Mouse (Mus musculus): ENCODE measurements around the gene Fbp1. TPM values are rescaled to one million over a fixed set of nuclear protein-coding genes. Genes with fewer than 3 reads are reported as not detected.

The Fbp1 gene
- polyA plus RNA-seq, 1 experiment from 2014 or later = 0.29 TPM

DNA sequence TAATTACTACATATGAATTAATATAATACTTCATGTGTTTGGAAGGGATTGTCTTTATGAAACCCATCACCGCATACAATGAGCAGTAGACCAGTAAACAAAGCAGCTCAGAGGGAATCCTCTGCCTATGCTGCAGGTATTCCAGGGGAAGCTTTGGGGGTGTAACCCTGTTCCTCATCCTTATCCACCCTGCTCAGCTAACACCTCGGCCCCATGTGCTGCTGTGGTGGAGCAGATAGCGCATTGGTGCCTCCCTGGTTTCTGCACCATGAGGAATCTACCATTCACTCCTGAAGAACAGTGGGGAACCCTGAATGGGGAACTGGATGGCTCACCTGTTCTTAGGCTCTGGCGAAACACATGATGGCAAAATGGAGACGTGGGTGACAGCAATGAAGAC lies 23.5 kb upstream of the Fbp1 start:
- Histone ChIP-seq H3K27ac (replicated peaks) (no peak overlapping the region), H3K27me3 (replicated peaks) (no peaks in the 10 kb centered on the region)
- 92% methylated on average over 5 of the region's 5 CpGs for WGBS

DNA sequence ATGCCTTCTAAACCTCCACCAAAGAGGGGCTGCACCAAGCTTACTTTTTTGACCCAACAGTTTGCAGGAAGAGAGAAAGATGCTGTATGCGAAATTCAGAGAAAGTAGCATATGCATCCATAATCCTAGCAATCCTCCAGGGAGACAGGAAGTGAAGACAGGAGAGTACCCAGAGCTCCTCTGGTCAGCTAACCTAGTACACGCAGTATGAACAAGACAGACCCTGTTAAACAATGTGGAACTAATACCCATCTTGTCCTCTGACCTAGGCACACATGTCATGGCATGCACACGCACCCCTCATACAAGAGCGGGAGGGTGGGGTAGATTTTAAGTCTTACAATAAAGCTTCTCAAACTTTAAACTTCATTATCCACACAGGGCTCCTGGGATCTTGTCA lies 22.1 kb upstream of the Fbp1 start:
- Histone ChIP-seq H3K4me1 (peaks cover 15% of the 10 kb centered on the region), H3K27ac (replicated peaks) (no peak overlapping the region), H3K36me3 (no peaks in the 10 kb centered on the region), H3K4me2 (no peak overlapping the region), H3K4me3 (replicated peaks) (no peak overlapping the region), H3K9ac (replicated peaks) (no peak overlapping the region), H3K9me3 (replicated peaks) (no peaks in the 10 kb centered on the region), H3K27me3 (replicated peaks) (no peaks in the 10 kb centered on the region)
- 88% methylated on average over 4 of the region's 4 CpGs for WGBS
- ATAC-seq (ENCODE audit: low FRiP score) = no peak

More for the DNA sequence above, 23.5 kb upstream of the Fbp1 start:
- no peak overlapping the region for H3K4me3 ChIP-seq (replicated peaks)
- H3K4me2 ChIP-seq = no peak overlapping the region
- no peaks in the 10 kb centered on the region for H3K9me3 ChIP-seq (replicated peaks)
- no peak overlapping the region for H3K9ac ChIP-seq (replicated peaks)
- no peaks in the 10 kb centered on the region for H3K36me3 ChIP-seq
- peaks cover 15% of the 10 kb centered on the region for H3K4me1 ChIP-seq
- no peak for ATAC-seq (ENCODE audit: low FRiP score)

DNA sequence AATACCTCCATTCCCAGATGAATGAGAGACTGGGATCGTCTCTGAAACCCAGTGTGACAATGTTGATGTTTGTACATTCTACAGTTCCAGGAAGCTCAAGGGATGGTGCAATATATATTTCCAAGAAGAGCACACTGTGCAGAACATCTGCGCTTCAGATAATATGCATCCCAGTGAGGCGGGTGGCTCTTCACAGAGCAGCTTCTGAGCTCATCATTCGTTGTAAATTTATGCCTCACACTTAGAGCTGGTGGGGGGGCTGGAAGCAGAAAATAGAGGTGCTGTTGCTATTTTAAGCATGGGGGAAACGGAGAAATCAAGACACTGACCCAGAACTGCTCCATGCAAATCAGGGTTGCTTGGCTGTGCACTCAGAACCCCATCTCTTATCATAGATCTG lies 21.7 kb upstream of the Fbp1 start:
- Histone ChIP-seq H3K27ac (replicated peaks) (no peak overlapping the region), H3K4me2 (no peak overlapping the region), H3K36me3 (no peaks in the 10 kb centered on the region), H3K4me1 (peaks cover 15% of the 10 kb centered on the region), H3K27me3 (replicated peaks) (no peaks in the 10 kb centered on the region), H3K9me3 (replicated peaks) (no peaks in the 10 kb centered on the region), H3K9ac (replicated peaks) (no peak overlapping the region), H3K4me3 (replicated peaks) (no peak overlapping the region)
- no peak for ATAC-seq (ENCODE audit: low FRiP score)
- WGBS = 63% methylated on average over 5 of the region's 5 CpGs

DNA sequence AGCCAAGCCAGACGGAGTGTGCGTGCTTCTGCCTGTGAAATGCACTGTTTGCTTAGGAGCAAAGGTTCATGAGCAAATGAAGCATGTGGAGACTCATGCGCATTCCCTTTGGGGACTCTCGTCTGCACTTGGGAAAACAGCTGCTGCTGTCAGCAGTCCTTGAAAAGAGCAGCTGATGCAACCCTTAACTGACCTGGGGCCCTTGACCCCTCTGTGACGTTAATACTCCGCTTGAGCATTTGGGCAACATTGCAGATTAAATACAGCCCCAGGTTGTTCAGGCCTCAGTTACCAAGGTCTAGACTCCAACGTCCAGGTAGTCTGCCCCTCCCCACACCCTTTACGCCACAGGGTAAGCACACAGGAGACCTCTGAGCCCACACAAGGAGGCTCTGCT lies 20.1 kb upstream of the Fbp1 start:
- Histone ChIP-seq H3K27me3 (replicated peaks) (no peaks in the 10 kb centered on the region), H3K36me3 (no peaks in the 10 kb centered on the region), H3K4me2 (peak overlapping the region; percentile 39), H3K9me3 (replicated peaks) (no peaks in the 10 kb centered on the region), H3K9ac (replicated peaks) (no peak overlapping the region), H3K4me3 (replicated peaks) (no peak overlapping the region), H3K4me1 (peaks cover 15% of the 10 kb centered on the region), H3K27ac (replicated peaks) (no peak overlapping the region)
- WGBS = 24% methylated on average over 8 of the region's 8 CpGs
- no peak for ATAC-seq (ENCODE audit: low FRiP score)

DNA sequence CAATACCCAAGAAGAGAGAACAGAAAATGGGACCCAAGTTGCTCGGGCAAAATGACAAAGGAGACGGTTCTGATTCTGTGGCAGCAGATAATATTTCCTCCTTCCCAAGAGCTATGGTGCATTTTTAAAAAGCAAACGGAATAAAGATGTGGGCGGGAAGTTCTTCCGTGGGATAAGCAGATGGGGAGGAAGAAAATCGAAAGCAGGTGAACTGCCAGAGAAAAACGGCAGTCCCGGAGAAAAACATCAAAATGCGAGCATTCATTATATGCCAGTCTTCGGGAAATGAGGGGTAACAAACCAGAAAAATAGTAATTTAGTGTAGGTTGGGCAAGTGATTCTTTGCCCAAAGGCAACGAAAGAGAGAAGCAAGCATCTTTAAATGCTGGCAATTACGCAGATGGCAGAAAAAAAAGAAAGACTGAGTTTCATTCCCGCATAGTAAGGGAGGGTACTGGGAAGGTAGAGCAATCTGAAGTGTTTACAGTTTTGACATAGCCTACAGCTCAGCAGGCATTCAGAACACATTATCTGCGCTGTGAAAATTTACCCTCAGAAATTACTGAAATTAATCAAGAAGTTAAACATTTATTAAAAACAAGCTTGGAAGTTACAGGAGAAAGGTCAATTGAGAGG lies 19.6 kb upstream of the Fbp1 start:
- no peak for ATAC-seq (ENCODE audit: low FRiP score)
- Histone ChIP-seq H3K4me1 (peaks cover 15% of the 10 kb centered on the region), H3K4me2 (peak overlapping the region; percentile 39), H3K9me3 (replicated peaks) (no peaks in the 10 kb centered on the region), H3K27ac (replicated peaks) (no peak overlapping the region), H3K36me3 (no peaks in the 10 kb centered on the region), H3K27me3 (replicated peaks) (no peaks in the 10 kb centered on the region), H3K4me3 (replicated peaks) (0 out of 2 replicates have a peak overlapping the region, but pooled peaks have one; percentile 0), H3K9ac (replicated peaks) (no peak overlapping the region)
- 54% methylated on average over 14 of the region's 14 CpGs for WGBS

DNA sequence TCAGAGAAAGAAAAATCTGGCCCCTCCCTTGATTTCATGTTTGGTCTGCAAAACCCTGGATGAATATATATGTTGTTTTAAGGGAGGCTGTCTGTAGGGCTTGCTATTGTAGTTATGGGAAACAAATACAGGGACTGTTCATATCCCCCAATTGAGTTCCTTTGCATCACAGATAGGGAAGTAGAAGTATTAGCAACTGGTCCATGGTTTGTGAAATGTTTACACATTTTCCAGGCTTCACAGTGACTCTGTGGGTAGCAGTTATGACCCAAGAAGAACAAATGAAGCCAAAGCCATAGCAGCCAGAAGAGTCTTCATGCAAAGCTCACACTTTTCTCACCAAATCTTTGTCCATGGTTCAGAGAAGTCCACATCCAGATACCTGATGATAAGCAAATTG lies 13.1 kb upstream of the Fbp1 start:
- Histone ChIP-seq H3K4me3 (replicated peaks) (no peak overlapping the region), H3K4me2 (no peak overlapping the region), H3K27me3 (replicated peaks) (no peaks in the 10 kb centered on the region), H3K9me3 (replicated peaks) (no peaks in the 10 kb centered on the region), H3K9ac (replicated peaks) (no peak overlapping the region), H3K4me1 (no peaks in the 10 kb centered on the region), H3K27ac (replicated peaks) (no peak overlapping the region), H3K36me3 (no peaks in the 10 kb centered on the region)
- ATAC-seq (ENCODE audit: low FRiP score) = no peak

DNA sequence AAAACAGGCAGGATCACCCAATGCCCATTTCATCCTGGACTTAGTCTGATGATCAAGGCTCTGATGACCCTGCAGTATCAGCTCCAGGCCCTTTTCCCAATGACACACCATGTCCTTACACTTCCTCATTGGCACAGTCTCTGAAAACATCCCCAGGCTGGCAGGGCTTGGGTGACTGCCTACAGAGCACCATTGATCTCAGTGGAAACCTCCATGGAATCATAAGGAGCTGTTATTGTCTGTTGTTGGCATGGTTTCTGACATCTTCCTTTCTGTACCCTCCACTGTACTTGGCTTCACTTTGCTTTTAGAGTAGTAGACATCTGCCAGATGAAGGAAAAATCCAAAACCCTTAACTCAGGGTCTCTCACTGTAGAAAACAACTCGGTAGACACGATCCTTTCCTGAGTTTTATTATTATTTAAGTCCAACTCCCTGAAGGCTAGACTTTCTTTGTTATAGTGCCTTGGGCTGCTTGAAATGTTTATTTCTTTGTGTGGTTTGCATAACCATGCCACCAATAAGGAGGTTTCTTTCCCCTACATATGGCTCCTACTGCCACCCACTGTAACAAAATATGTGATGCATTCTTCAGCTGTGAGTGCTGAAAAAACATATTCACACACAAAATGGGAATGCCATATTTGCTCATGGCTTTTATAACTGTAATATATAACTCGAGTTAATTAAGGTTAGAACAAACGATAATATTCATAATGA lies 10.0 kb upstream of the Fbp1 start:
- ATAC-seq (ENCODE audit: low FRiP score) = peak; percentile 66; the same call in 1 of the 2 replicates
- no peak overlapping the region for H3K9ac ChIP-seq (replicated peaks)
- H3K36me3 ChIP-seq = no peaks in the 10 kb centered on the region
- no peaks in the 10 kb centered on the region for H3K9me3 ChIP-seq (replicated peaks)
- no peaks in the 10 kb centered on the region for H3K27me3 ChIP-seq (replicated peaks)
- H3K4me2 ChIP-seq = no peak overlapping the region
- H3K4me3 ChIP-seq (replicated peaks) = no peak overlapping the region
- 79% methylated on average over 4 of the region's 4 CpGs for WGBS
- H3K4me1 ChIP-seq = no peaks in the 10 kb centered on the region
- H3K27ac ChIP-seq (replicated peaks) = no peak overlapping the region

DNA sequence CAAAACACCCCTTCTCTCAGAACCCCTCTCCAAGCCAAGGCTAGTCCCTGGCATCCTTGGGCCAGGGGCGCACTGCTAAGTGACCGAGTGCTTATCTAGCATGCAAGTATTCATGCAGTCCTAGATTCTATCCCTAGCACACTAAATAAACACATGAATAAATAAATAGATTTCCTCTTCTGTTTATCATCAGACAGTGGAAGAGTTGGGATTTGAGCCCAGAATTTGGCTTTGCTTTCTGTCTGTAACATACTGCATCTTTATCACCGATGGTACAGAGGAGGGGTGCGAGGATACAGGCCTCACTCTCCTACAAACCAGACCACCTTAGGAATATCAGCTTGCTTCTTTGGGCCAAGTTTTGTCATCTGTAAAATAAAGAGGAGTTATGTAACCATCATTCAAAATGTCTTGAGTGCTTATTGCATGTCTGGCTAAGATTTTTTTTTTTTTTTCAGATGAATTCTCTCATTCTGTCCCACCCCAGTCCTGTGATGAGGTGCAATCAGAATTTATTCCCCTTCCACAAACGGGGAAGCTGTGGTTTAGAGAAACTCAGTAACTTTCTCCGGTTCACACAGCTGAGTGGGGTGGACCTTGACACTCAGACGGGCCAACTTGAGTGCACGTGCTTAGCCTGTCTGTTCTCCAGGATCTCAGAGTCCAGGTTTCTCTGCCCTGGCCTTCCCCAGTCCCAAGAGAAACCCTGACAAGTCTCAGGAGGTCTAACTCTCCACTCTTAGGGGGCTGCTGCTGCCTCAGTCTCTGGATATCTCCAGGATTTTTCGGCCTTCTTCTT lies 5.2 kb upstream of the Fbp1 start:
- no peaks in the 10 kb centered on the region for H3K4me1 ChIP-seq
- no peak overlapping the region for H3K4me3 ChIP-seq (replicated peaks)
- no peak overlapping the region for H3K9ac ChIP-seq (replicated peaks)
- 0 out of 2 replicates have a peak, but pooled peaks cover 4% of the 10 kb centered on the region for H3K9me3 ChIP-seq (replicated peaks)
- no peaks in the 10 kb centered on the region for H3K36me3 ChIP-seq
- peaks cover 15% of the 10 kb centered on the region for H3K27me3 ChIP-seq (replicated peaks)
- H3K27ac ChIP-seq (replicated peaks) = no peak overlapping the region
- no peak for ATAC-seq (ENCODE audit: low FRiP score)
- H3K4me2 ChIP-seq = no peak overlapping the region
- 82% methylated on average over 9 of the region's 9 CpGs for WGBS

DNA sequence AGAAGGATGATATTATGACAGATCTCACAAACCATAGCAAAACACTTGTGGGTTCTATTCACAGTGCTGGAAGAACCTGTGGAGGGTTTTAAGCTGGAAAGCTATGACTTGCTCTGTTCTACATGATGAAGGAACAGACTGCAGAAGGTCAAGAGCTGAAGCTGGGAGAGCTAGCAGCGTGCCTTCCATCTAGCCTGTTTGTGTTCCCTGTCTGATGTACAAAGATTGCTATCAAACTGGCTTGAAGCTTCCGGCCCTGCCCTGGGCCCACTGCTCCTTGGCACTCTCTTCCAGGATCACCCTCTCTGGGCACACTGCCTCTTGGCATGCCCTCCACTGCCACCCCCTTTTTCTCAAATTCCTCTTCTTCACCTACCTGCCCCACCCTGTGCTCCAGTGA lies 1.2 kb upstream of the Fbp1 start:
- H3K4me2 ChIP-seq = no peak overlapping the region
- no peaks in the 10 kb centered on the region for H3K36me3 ChIP-seq
- no peak overlapping the region for H3K27ac ChIP-seq (replicated peaks)
- no peak overlapping the region for H3K4me3 ChIP-seq (replicated peaks)
- ATAC-seq (ENCODE audit: low FRiP score) = no peak
- H3K9me3 ChIP-seq (replicated peaks) = 0 out of 2 replicates have a peak, but pooled peaks cover 4% of the 10 kb centered on the region
- 89% methylated on average over 2 of the region's 2 CpGs for WGBS
- H3K9ac ChIP-seq (replicated peaks) = no peak overlapping the region
- peaks cover 8% of the 10 kb centered on the region for H3K4me1 ChIP-seq
- peaks cover 33% of the 10 kb centered on the region for H3K27me3 ChIP-seq (replicated peaks)

DNA sequence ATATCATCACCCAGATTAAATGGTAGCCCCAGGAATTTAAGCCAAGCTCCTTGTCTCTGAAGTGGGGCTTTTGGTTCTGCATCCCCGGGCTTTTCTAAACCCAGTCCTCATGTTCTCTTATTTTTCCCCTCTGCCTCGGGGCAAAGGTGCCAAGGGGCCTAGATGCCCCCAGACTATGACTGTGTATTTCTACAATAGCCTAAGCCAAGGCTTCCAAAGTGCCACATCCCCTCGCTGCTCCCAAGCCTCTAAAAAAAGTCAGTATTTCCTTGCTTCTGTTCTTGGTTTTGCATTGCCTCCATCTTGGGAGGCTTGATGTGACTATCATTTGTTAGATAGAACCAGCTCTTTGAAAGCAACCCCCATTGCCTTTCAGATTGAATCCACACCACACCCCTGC lies 3.5 kb downstream of the Fbp1 start:
- Histone ChIP-seq H3K4me3 (replicated peaks) (no peak overlapping the region), H3K4me2 (no peak overlapping the region), H3K4me1 (peaks cover 8% of the 10 kb centered on the region), H3K36me3 (no peaks in the 10 kb centered on the region), H3K27me3 (replicated peaks) (peaks cover 30% of the 10 kb centered on the region), H3K27ac (replicated peaks) (no peak overlapping the region), H3K9me3 (replicated peaks) (no peaks in the 10 kb centered on the region), H3K9ac (replicated peaks) (no peak overlapping the region)
- no peak for ATAC-seq (ENCODE audit: low FRiP score)
- WGBS = 84% methylated on average over 3 of the region's 3 CpGs

DNA sequence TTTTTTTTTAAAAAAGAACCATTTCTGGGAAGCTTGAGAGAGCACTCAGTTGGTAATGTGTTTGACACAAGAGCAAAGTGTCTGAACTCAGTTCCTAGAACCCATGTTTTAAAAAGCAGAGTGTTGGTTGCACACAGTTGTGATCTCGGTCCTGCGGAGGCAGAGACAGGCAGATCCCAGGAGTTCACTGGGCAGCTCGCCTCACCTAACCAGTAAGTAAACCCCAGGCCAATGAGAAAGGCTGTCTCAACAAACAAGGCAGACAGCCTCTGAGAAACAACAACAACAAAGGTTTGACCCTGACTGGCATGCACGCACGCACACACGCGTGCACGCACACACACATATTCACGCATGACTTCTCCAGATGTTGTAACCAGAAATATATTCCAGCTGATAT lies 4.2 kb downstream of the Fbp1 start:
- Histone ChIP-seq H3K27me3 (replicated peaks) (peaks cover 25% of the 10 kb centered on the region), H3K9me3 (replicated peaks) (no peaks in the 10 kb centered on the region), H3K27ac (replicated peaks) (no peak overlapping the region), H3K4me1 (peaks cover 8% of the 10 kb centered on the region), H3K4me3 (replicated peaks) (no peak overlapping the region), H3K4me2 (no peak overlapping the region), H3K9ac (replicated peaks) (no peak overlapping the region), H3K36me3 (no peaks in the 10 kb centered on the region)
- ATAC-seq (ENCODE audit: low FRiP score) = no peak
- 93% methylated on average over 9 of the region's 9 CpGs for WGBS

DNA sequence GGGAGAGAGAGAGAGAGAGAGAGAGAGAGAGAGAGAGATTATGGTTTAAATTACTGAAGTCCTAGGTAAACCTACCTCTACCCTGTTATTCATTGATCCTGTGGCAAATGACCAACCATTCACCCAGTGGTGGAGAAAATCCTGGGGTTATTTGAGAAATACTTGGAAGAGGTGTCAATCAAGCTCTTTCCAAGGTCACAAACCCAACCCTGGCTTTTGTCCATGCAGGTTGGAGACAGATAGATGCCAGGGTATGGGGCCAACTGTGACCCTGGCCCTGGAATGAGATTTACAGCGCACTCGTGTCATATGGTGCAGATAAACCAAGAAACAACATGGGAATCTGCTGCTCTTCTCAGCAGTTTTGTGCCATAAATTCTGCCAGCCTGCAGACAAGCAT lies 4.6 kb downstream of the Fbp1 start:
- no peak for ATAC-seq (ENCODE audit: low FRiP score)
- H3K4me3 ChIP-seq (replicated peaks) = no peak overlapping the region
- no peaks in the 10 kb centered on the region for H3K36me3 ChIP-seq
- H3K4me2 ChIP-seq = no peak overlapping the region
- H3K9ac ChIP-seq (replicated peaks) = no peak overlapping the region
- 70% methylated on average over 2 of the region's 2 CpGs for WGBS
- H3K4me1 ChIP-seq = peaks cover 8% of the 10 kb centered on the region
- H3K9me3 ChIP-seq (replicated peaks) = no peaks in the 10 kb centered on the region
- H3K27me3 ChIP-seq (replicated peaks) = peaks cover 20% of the 10 kb centered on the region
- H3K27ac ChIP-seq (replicated peaks) = no peak overlapping the region
